Mouse (Mus musculus) lung, adult 2 months (tissue): ENCODE measurements around the gene Sox5.

Source experiments
- CTCF ChIP-seq: fragments of 200-500 bp; IDR thresholded peaks from 2 replicates; pipeline ENCODE4 v1.5.1; 2011; ENCODE audit warnings: mild to moderate bottlenecking, low read length, control low read depth; ENCODE audit not compliant: insufficient read depth
- POLR2A ChIP-seq: fragments of 200-500 bp; IDR thresholded peaks from 2 replicates; pipeline ENCODE4 v1.6.1; 2011; ENCODE audit warnings: low read depth, mild to moderate bottlenecking, control low read depth, low read length, borderline replicate concordance; ENCODE audit errors: extremely low read depth

DNA sequence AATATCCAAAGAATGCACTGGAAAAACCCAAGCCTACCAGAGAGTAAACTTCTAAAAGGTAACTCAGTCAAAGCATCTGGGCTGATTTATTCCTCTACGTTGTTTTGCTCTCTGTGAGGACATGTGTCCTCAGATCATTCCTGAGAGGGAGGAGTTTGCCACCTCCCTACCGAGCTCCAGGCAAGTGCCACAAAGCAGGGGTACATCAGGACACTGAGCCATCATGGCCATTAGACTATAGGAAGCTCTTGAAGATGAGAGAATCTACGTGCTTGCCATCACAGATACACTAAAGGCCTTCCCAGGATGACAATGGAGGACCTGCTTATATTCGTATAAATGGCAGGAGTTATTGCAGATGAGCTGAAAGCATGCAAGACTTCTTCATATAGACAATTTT is 73.4 kb downstream of the Sox5 start:
- TF ChIP-seq CTCF (no peak), POLR2A (no peak)
